Mouse (Mus musculus): ENCODE data around the gene Aak1. TPM values are rescaled to one million over a fixed set of nuclear protein-coding genes. Genes with fewer than 3 reads are reported as not detected.

Aak1 gene
- 49.8 and 52.7 TPM in 2 replicates for polyA plus RNA-seq (2014; fragmentation: Nextera tagmentation; extraction: Ambion mirVana)

GRCm38 (mm10) chr6:86848915-86849644 is at the start of gene Aak1:
TSS of gene Aak1 (plus strand) at chr6:86849517.
- Histone ChIP-seq H3K27ac (peak within 1 kb of the TSS; percentile 98), H3K4me2 (replicated peaks) (peak within 1 kb of the TSS; percentile 94), H3K9me3 (ENCODE audit: control insufficient read depth, low read length) (no peaks in the 10 kb centered on the region), H3K36me3 (replicated peaks; ENCODE audit: control insufficient read depth, insufficient read depth) (no peaks in the 10 kb centered on the region), H3K27me3 (ENCODE audit: control insufficient read depth, insufficient read depth, low read length) (no peaks in the 10 kb centered on the region), H3K4me3 (replicated peaks; ENCODE audit: low read length) (peak within 1 kb of the TSS; percentile 90), H3K4me1 (replicated peaks; ENCODE audit: control insufficient read depth, insufficient read depth, low read length) (peaks cover 37% of the 10 kb centered on the region), H3K9ac (peak within 1 kb of the TSS; percentile 88)
- DNase-seq (ENCODE audit: low spot score) (peak; percentile 92), ATAC-seq (ENCODE audit: low FRiP score) (peak; percentile 93)
- WGBS, result under 1% methylated on average over 56 of the region's 60 CpGs

- no peak overlapping the region for H3K9ac ChIP-seq
- H3K36me3 ChIP-seq (replicated peaks; ENCODE audit: control insufficient read depth, insufficient read depth), result no peaks in the 10 kb centered on the region
- H3K4me2 ChIP-seq (replicated peaks), result no peak overlapping the region
- no peaks in the 10 kb centered on the region for H3K4me1 ChIP-seq (replicated peaks; ENCODE audit: control insufficient read depth, insufficient read depth, low read length)
- no peak overlapping the region for H3K4me3 ChIP-seq (replicated peaks; ENCODE audit: low read length)
- H3K9me3 ChIP-seq (ENCODE audit: control insufficient read depth, low read length), result no peaks in the 10 kb centered on the region
- no peak overlapping the region for H3K27ac ChIP-seq
- 86% methylated on average over 3 of the region's 3 CpGs for WGBS
- ATAC-seq (ENCODE audit: low FRiP score) (no peak), DNase-seq (ENCODE audit: low spot score) (no peak)
- no peaks in the 10 kb centered on the region for H3K27me3 ChIP-seq (ENCODE audit: control insufficient read depth, insufficient read depth, low read length)
Measured at GRCm38 (mm10) chr6:86800467-86800866, 48.9 kb upstream of the Aak1 start.

GRCm38 (mm10) chr6:86801431-86801830 is 47.9 kb upstream of the Aak1 start:
- DNase-seq (ENCODE audit: low spot score) (no peak), ATAC-seq (ENCODE audit: low FRiP score) (no peak)
- Histone ChIP-seq H3K4me1 (replicated peaks; ENCODE audit: control insufficient read depth, insufficient read depth, low read length) (no peaks in the 10 kb centered on the region), H3K9me3 (ENCODE audit: control insufficient read depth, low read length) (no peaks in the 10 kb centered on the region), H3K4me2 (replicated peaks) (no peak overlapping the region), H3K9ac (no peak overlapping the region), H3K27ac (no peak overlapping the region), H3K27me3 (ENCODE audit: control insufficient read depth, insufficient read depth, low read length) (no peaks in the 10 kb centered on the region), H3K36me3 (replicated peaks; ENCODE audit: control insufficient read depth, insufficient read depth) (no peaks in the 10 kb centered on the region), H3K4me3 (replicated peaks; ENCODE audit: low read length) (no peak overlapping the region)
- WGBS, result 36% methylated on average over 11 of the region's 11 CpGs

- no peak overlapping the region for H3K27ac ChIP-seq
- no peaks in the 10 kb centered on the region for H3K4me1 ChIP-seq (replicated peaks; ENCODE audit: control insufficient read depth, insufficient read depth, low read length)
- H3K4me3 ChIP-seq (replicated peaks; ENCODE audit: low read length), result no peak overlapping the region
- H3K4me2 ChIP-seq (replicated peaks), result no peak overlapping the region
- ATAC-seq (ENCODE audit: low FRiP score) (no peak), DNase-seq (ENCODE audit: low spot score) (no peak)
- no peaks in the 10 kb centered on the region for H3K27me3 ChIP-seq (ENCODE audit: control insufficient read depth, insufficient read depth, low read length)
- H3K36me3 ChIP-seq (replicated peaks; ENCODE audit: control insufficient read depth, insufficient read depth), result no peaks in the 10 kb centered on the region
- H3K9ac ChIP-seq, result no peak overlapping the region
- no peaks in the 10 kb centered on the region for H3K9me3 ChIP-seq (ENCODE audit: control insufficient read depth, low read length)
- 82% methylated on average over 3 of the region's 3 CpGs for WGBS
Measured at GRCm38 (mm10) chr6:86804646-86805045, 44.7 kb upstream of the Aak1 start.

- H3K4me3 ChIP-seq (replicated peaks; ENCODE audit: low read length), result no peak overlapping the region
- H3K36me3 ChIP-seq (replicated peaks; ENCODE audit: control insufficient read depth, insufficient read depth), result no peaks in the 10 kb centered on the region
- H3K9me3 ChIP-seq (ENCODE audit: control insufficient read depth, low read length), result no peaks in the 10 kb centered on the region
- no peaks in the 10 kb centered on the region for H3K4me1 ChIP-seq (replicated peaks; ENCODE audit: control insufficient read depth, insufficient read depth, low read length)
- H3K27ac ChIP-seq, result no peak overlapping the region
- 2% methylated on average over 5 of the region's 5 CpGs for WGBS
- H3K4me2 ChIP-seq (replicated peaks), result no peak overlapping the region
- H3K9ac ChIP-seq, result no peak overlapping the region
- H3K27me3 ChIP-seq (ENCODE audit: control insufficient read depth, insufficient read depth, low read length), result no peaks in the 10 kb centered on the region
- ATAC-seq (ENCODE audit: low FRiP score), result no peak
- peak; percentile 68 for DNase-seq (ENCODE audit: low spot score)
Measured at GRCm38 (mm10) chr6:86806455-86807086, 42.7 kb upstream of the Aak1 start.

GRCm38 (mm10) chr6:86812919-86813318 is 36.4 kb upstream of the Aak1 start:
- H3K4me3 ChIP-seq (replicated peaks; ENCODE audit: low read length), result no peak overlapping the region
- H3K4me1 ChIP-seq (replicated peaks; ENCODE audit: control insufficient read depth, insufficient read depth, low read length), result no peaks in the 10 kb centered on the region
- WGBS, result 65% methylated on average over 4 of the region's 4 CpGs
- ATAC-seq (ENCODE audit: low FRiP score) (no peak), DNase-seq (ENCODE audit: low spot score) (no peak)
- no peaks in the 10 kb centered on the region for H3K9me3 ChIP-seq (ENCODE audit: control insufficient read depth, low read length)
- no peaks in the 10 kb centered on the region for H3K36me3 ChIP-seq (replicated peaks; ENCODE audit: control insufficient read depth, insufficient read depth)
- no peak overlapping the region for H3K4me2 ChIP-seq (replicated peaks)
- no peak overlapping the region for H3K27ac ChIP-seq
- H3K27me3 ChIP-seq (ENCODE audit: control insufficient read depth, insufficient read depth, low read length), result no peaks in the 10 kb centered on the region
- H3K9ac ChIP-seq, result no peak overlapping the region

- ATAC-seq (ENCODE audit: low FRiP score), result no peak
- H3K27me3 ChIP-seq (ENCODE audit: control insufficient read depth, insufficient read depth, low read length), result no peaks in the 10 kb centered on the region
- no peaks in the 10 kb centered on the region for H3K4me1 ChIP-seq (replicated peaks; ENCODE audit: control insufficient read depth, insufficient read depth, low read length)
- H3K4me3 ChIP-seq (replicated peaks; ENCODE audit: low read length), result no peak overlapping the region
- 15% methylated on average over 3 of the region's 3 CpGs for whole genome bisulfite sequencing
- no peak for DNase-seq (ENCODE audit: low spot score)
- H3K27ac ChIP-seq, result no peak overlapping the region
- no peaks in the 10 kb centered on the region for H3K36me3 ChIP-seq (replicated peaks; ENCODE audit: control insufficient read depth, insufficient read depth)
- H3K9me3 ChIP-seq (ENCODE audit: control insufficient read depth, low read length), result no peaks in the 10 kb centered on the region
- no peak overlapping the region for H3K4me2 ChIP-seq (replicated peaks)
- H3K9ac ChIP-seq, result no peak overlapping the region
Measured at GRCm38 (mm10) chr6:86813341-86813740, 36.0 kb upstream of the Aak1 start.

- H3K27ac ChIP-seq, result no peak overlapping the region
- peak overlapping the region; percentile 35 for H3K4me2 ChIP-seq (replicated peaks)
- H3K4me1 ChIP-seq (replicated peaks; ENCODE audit: control insufficient read depth, insufficient read depth, low read length), result no peaks in the 10 kb centered on the region
- no peak for DNase-seq (ENCODE audit: low spot score)
- H3K27me3 ChIP-seq (ENCODE audit: control insufficient read depth, insufficient read depth, low read length), result no peaks in the 10 kb centered on the region
- no peak overlapping the region for H3K4me3 ChIP-seq (replicated peaks; ENCODE audit: low read length)
- H3K9me3 ChIP-seq (ENCODE audit: control insufficient read depth, low read length), result no peaks in the 10 kb centered on the region
- no peak overlapping the region for H3K9ac ChIP-seq
- no peak for ATAC-seq (ENCODE audit: low FRiP score)
- no peaks in the 10 kb centered on the region for H3K36me3 ChIP-seq (replicated peaks; ENCODE audit: control insufficient read depth, insufficient read depth)
- WGBS, result 33% methylated on average over 3 of the region's 3 CpGs
Measured at GRCm38 (mm10) chr6:86814926-86815325, 34.4 kb upstream of the Aak1 start.

- no peaks in the 10 kb centered on the region for H3K4me1 ChIP-seq (replicated peaks; ENCODE audit: control insufficient read depth, insufficient read depth, low read length)
- peak overlapping the region; percentile 35 for H3K4me2 ChIP-seq (replicated peaks)
- H3K9ac ChIP-seq, result no peak overlapping the region
- WGBS, result 9% methylated on average over 7 of the region's 7 CpGs
- DNase-seq (ENCODE audit: low spot score), result no peak
- H3K4me3 ChIP-seq (replicated peaks; ENCODE audit: low read length), result no peak overlapping the region
- no peaks in the 10 kb centered on the region for H3K36me3 ChIP-seq (replicated peaks; ENCODE audit: control insufficient read depth, insufficient read depth)
- ATAC-seq (ENCODE audit: low FRiP score), result no peak
- H3K27me3 ChIP-seq (ENCODE audit: control insufficient read depth, insufficient read depth, low read length), result no peaks in the 10 kb centered on the region
- no peak overlapping the region for H3K27ac ChIP-seq
- no peaks in the 10 kb centered on the region for H3K9me3 ChIP-seq (ENCODE audit: control insufficient read depth, low read length)
Measured at GRCm38 (mm10) chr6:86815436-86815835, 33.9 kb upstream of the Aak1 start.
